Mouse (Mus musculus) E14TG2a.4 (cell line): ENCODE results near the gene Babam2.

Experiments used
- CTCF ChIP-seq: conservative IDR thresholded peaks from 2 replicates; pipeline ENCODE4 v1.5.1; 2014; ENCODE audit warnings: low read length
- NANOG ChIP-seq: IDR thresholded peaks from 2 replicates; pipeline ENCODE4 v1.6.1; 2014; ENCODE audit warnings: borderline replicate concordance, low read length, mixed read lengths
- POU5F1 ChIP-seq: IDR thresholded peaks from 2 replicates; pipeline ENCODE4 v1.6.1; 2014; ENCODE audit warnings: low read length, borderline replicate concordance

DNA sequence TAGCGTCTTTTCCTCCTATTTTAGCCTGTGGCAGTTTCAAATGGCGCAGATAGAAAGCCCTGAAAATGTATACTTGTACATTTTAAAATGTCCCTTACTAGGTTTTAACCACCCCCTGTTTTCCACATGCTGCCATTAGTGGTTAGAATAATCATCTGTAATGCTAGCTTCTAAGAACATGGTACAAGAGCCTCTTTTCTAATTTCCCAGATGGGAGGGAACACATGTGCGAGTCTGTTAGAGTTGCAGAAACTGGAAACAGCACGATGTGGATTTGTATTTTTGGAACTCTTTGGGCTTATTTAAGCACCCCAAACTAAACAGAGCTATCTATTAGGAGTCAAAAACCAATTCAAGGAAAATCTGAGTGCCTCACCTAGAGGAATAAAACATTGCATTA, 195.1 kb downstream of the Babam2 start:
- no peak for TF ChIP-seq CTCF
- TF ChIP-seq POU5F1: no peak
- TF ChIP-seq NANOG: no peak
